Mouse (Mus musculus) mesoderm, embryonic 11.5 days (tissue): ENCODE data around the gene Casp8.
"Not testable (repeated sequence)": the region's sequence is repeated elsewhere in the genome, so short reads cannot be mapped to it uniquely, and the experiment has no call there.

Experiments used
- DNase-seq: peaks from one replicate; pipeline ENCODE4 v3.0.0-alpha.2; 2012; ENCODE audit warnings: low read depth, low spot score

Casp8 gene

DNA sequence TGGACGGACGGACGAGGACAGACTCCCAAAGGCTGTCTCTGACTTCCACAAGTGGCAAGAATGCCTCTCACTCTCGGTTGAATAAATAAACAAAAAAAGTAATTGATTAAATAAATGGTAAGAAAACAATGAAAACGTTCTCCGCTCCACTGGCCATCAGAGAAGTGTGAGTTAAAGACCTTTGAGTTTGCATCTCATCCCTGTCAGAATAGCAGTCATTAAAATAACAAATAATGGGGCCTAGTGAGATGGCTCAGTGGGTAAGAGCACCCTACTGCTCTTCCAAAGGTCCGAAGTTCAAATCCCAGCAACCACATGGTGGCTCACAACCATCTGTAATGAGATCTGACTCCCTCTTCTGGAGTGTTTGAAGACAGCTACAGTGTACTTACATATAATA lies 5.5 kb downstream of the Casp8 start:
- DNase-seq: not testable (repeated sequence)

DNA sequence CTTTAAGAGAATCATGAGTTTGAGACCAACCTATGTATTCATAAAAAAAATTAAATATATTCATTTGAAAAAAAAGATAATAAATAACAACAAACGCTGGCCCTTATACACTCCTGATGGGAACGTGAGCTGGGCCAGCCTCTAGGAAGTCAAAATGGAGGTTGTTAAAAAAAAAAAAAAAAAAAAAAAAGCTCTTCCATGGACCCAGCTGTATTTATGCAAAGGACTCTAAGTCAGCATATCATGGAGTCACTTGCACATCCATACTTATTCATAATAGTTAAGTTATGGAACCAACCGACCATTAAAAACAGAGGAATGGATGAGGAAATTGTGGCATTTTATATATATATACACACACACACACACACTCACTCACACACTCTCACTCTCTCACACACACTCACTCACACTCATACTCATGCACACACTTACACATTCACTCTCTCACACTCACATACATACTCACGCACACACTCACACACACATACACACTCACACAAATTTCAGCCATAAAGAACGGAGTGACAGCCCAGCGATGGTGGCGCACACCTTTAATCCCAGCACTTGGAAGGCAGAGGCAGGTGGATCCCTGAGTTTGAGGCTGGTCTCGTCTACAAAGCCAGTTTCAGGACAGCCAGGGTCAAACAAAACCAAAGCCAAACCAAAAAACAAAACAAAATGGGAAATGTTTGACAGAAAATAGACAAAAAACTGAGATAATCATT lies 6.5 kb downstream of the Casp8 start:
- DNase-seq: no peak

DNA sequence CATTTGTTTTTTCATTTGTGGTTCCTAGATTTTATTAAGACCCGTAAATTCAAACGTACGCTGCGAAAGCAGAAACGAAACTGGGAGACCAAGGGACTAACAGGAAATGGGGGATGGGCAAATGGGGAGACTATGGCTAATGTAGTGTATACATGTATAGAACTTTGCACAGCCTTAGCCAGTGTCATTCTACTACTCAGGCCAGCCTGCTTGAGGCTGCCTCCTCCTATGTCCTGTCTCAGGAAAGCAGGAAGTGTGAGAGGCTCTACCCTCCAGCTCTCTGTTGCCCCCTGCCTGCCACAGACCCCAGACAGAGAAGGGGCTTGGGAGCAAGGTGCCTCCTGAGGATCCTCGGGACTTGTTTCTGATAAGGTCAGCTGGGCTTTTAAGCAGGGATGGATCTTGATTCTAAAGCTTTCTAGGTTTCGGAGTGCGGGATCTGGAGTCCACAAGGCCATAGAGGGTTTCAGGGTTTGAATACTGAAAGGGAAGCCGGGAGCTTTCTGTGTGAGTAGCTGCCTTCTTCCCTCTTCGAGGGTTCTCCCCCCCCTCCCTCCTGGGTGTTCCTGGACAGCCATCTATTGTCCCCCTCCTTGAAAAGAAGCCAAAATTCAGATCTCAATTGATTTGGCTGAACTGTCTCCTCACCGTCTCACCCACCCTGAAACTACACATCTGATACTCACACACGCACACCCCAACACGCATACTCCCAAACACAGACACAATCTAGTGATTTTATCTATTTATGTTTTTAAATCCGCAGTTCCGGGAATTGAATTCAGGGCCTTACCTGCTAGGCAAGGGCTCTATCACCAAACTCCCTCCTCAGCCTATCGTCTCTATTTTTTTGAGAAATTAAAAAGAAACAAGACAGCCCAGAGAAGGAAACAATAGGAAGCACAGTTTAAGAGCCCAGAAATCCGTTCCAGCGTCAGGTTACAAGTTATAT lies 7.4 kb downstream of the Casp8 start:
- DNase-seq: no peak

DNA sequence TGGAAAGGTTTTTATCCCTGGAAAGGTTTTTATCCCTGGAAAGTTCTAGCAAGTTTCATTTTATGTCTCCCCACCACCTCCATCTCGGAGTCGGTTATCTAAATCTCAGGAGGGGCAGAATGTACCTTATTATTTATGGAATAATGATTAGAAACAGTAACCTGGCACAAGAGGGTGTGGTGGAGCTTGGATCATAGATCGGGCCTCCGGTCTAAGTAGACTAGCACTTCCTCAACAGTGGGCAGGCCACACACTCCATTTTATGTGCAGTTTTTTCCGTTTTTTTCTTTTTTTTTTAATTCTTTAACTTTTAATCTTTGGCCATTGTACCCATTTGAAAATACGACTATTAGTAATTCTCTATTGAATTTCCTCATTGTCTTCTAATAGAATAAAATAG lies 8.4 kb downstream of the Casp8 start:
- no peak for DNase-seq

DNA sequence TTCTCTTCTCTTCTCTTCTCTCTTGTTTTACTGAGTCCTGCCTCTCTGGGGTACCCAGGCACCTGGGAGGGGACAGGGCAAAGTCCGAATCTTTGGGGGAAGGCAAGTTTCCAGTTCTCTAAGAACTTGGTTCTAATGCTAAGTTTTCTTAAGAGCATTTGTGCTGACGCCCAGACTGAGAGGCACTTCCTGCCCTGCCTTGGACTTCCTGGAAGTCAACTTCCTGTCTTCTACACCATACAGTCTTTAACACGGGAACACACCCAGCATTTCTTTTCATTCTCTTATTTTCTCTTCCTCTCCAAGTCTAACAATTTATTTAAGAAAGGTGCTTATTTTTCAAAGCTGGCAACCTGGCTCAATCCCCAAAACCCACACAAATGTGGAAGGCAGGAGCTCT lies 11.5 kb downstream of the Casp8 start:
- DNase-seq: no peak

DNA sequence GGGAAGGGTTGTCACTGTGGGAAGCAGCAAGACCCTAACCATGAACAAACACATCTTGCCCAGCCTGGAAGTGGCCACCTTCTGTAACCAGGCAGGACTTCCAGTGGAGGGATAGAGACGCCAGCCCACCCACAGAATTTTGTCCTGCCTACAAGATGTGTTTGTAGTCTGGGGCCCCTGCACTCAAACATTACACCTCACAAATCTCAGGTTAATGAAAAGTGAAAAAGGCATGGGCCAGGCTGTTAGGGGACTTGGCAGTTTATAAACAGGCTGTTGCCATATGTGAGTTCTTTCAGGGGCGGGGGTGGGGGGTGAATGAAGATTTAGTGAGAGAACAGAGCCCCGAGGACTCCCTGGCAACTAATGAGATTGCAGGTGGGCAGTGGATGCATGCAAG lies 31.1 kb downstream of the Casp8 start:
- no peak for DNase-seq

DNA sequence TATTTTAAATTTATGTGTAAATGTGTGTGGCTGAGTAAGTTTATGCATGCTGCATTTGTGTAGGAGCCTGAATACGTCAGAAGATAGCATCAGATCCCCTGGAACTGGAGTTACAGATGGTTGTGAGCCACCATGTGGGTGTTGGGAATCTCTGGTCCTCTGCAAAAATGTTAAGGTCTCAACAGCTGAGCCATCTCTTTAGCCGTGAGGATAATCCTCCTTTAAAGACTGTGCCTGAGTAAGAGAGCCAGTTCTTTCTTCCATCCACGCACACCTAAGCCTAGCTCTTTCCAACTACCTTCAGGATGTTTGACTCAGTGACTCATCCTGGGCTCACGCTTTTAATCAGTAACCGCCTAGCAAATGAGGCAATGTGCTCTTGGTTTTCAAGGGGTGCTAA lies 35.6 kb downstream of the Casp8 start:
- no peak for DNase-seq

DNA sequence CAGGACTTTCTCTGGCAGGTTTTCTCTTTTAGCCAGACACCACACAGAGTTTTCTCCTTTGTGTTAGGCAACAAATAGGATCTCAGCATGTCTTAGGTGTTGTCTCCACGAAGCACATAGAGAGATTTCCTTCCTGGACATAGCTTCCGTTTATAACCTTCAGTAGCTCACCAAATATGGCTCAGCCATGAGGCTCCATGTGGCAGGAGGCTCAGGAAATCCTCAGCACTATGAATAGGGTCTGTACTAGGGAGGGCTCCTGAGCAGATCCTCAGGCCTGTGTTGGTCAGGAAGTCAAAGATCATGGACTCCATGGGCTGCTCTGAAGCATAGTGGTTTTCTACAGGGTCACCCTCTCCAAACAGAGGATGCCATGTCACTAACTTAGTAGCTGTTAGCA lies 37.0 kb downstream of the Casp8 start:
- DNase-seq: no peak

DNA sequence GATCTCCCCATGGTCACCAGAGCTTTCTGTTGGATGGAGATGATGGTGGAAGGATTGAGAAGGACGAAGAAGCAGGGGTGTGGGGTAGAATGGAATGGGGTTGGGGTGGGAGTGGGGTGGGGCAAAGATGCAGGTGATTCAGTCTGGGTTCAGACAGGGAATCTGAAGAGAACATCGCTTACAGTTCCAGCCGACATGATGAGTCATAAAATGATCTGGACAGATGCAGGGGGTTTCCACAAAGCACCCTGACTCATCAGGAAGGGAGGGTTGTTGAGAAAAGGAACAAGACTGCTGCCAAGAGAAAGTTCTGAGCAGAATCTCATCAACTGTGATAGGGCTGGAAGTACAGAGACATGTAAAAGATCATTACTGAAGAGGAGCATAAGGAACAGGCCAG lies 61.6 kb downstream of the Casp8 start:
- not testable (repeated sequence) for DNase-seq

DNA sequence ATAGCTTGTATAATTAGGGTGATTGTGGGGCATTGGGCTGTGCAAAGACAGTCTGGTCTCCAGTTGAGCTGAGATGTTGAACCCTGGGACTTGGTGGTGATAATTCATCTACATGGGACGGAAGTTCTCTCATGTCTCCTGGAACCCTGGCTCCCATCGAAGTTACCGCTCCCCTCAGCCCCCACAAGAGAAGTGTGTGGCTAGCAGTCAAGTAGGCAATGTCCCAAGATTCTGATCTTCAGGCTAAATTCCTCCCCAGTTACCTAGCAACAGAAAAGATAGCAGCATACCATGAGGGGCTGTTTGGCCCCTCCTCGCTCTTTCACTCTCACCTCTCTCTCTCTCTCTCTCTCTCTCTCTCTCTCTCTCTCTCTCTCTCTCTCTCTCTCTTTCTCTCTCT lies 64.0 kb downstream of the Casp8 start:
- DNase-seq: peak; percentile 2

DNA sequence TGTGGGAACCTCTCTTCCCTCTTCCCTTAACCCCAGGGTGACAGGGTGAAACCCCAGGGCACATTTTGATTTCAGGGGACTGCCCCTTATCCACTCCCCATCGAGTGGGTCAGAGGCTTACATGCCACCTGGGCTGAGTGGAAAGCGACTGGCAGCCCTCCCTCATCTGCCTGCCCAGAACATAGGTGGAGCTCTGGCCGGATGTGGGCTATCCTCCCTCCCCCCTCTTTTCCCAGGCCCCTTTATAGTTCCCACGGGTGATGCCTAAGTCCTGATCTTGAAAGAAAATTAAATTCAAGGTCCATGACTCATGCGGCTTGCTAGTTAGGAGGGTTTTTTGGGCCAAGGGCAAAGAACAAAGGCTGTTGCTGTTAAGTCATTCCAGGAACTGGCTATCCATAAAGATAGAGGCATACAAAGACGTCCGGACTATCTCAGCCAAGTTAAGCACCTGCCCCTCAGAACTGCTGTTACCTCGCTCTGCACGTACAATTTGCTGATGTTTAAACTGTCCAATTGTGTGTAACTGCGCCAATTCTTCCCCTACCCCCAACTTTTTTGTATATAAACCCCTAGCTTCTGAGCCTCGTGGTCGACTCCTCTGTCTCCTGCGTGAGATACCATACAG lies 64.7 kb downstream of the Casp8 start:
- DNase-seq: peak; percentile 3

DNA sequence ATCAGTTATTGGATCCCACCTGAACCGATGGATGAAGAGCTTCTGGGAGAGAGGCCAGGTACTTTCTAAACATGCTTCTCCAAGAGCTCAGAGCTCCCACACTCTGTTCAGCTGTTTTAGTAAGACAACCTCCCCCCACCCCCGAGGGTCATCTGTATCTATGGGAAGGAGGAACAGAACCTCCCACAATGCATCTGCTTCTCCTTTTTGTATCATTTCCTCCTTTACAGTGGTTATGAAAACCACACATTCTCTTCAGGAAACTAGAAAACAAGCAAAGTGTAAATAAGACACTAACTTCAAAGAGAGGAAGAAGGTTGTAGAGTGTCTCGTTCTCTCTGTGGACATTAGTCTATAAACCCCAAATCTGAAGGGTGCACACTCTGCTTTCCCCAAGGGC lies 65.4 kb downstream of the Casp8 start:
- DNase-seq: not testable (repeated sequence)

DNA sequence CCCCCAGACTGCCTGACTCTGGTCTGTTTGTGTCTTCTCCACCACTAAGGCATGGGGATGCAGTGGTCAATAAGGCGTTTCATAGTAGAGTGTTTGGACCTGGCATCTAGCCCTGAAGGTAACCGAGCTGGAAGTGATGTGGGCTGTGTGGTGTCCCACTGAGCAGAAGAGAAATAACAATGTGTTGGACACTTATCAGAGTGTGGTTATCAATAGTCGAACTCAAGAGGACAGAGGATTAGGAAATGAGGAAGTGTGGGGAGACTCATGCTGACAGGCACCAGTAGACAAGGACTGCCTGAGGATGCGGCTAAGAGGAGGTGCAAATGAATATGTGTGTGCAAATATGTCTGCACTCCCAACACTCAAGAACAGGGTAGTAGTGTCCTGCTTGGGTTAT lies 81.3 kb downstream of the Casp8 start:
- DNase-seq: not testable (repeated sequence)

DNA sequence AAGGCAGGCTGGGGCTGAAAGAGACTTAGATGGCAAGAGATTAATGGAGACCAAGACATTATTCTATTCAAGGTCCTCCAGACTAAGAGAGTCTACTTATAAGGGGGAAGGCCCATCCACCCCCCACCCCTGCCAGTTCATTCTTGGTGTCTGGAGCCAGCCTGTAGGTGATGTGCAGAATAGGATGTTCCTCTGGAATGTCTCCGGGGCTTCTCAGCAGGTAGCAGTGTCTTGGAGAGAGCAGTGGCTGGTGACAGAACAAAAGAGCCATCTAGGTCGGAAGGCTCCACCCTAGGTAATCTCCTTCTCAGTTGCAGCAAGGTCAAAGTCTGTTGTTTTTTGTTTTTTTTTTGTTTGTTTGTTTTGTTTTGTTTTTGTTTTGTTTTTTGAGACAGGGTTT lies 84.1 kb downstream of the Casp8 start:
- not testable (repeated sequence) for DNase-seq

DNA sequence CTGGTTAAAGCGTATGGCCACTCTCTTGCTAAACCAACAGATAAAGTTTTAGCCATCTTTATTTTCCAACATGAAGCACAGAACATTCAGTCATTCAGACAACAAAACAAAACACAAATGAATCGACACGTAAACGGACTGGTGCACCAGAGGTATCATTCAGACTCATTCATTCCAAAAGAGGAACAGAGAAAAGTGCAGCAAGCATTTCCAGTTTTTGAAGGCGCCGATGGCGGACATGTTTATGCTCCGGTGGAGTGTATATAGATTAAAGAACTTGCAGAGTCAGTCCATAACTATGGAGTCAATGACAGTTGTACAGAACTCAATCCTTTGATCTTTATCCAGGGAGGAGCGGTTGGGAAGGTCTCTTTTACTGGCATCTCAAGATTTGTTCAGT lies 88.1 kb downstream of the Casp8 start:
- not testable (repeated sequence) for DNase-seq

DNA sequence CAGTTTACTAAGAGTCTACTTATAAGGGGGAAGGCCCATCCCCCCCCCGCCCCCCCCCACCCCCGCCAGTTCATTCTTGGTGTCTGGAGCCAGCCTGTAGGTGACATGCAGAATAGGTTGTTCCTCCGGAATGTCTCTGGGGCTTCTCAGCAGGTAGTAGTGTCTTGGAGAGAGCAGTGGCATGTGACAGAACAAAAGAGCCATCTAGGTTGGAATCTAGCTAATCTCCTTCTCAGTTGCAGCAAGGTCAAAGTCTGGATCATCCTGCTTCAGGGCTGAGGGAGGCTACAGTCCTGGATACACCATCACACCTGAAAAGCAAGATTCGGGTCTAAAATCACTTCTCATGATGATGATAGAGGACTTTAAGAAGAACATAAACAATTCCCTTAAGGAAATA lies 90.5 kb downstream of the Casp8 start:
- DNase-seq: no peak

DNA sequence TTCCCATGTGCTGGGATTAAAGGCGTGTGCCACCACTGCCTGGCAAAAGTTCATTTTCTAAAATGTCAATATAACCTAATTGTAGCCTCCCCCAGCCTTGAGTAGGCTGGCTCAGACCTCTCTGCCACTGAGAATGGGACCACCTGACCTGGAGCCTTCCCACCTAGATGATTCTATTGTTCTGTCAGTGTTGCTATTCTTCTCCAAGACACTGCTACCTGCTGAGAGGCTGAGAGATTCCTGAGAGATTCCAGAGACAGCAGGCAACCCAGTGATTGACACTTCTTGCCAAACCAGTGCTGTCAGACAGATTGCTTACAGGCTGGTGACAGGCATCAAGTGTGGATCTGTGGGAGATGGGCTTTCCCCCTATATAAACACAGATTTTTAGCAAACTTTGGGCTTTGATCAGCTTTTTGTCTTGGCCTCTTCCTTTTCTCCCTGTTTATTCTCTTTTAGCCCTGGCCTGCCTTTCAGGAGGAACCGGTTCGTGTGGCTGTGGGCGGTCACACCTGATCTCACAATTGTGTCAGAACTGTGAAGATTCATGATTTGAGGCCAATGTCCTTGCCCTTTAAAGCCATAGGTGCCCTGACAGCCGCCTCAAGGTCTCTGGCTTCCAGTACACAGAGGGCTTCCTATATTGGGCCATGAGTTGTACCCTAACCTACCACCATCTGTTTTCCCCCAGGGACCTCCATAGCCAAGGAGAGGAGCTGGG lies 94.8 kb downstream of the Casp8 start:
- DNase-seq: no peak

DNA sequence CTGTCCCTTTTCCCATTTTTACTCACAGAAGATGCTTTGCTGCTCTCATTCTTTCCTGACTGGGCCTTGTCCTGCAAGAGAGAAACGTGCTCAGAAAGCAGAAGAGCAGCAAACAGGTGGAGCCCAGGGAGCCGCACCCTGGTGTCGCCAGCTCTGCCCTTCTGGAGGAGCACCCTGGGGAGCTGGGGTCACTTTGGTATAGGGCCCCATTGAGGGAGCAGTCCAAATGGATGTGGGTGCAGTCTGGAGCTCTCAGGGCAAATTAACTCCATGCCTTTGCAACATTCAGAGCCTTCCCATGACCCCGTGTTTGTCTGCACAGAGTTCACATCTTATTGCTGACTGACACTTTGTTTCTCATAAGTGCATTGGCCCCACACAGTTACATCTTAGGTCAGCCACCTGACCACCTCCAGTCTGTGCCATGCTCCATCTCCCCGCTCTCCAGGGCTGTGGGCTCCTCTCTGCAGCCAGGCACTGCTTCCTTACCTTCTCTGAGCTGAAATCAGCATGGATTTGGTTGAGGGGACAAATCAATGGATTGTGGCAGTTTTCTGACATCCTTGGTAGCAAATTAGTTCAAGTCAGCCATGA lies 95.6 kb downstream of the Casp8 start:
- DNase-seq: not testable (repeated sequence)

DNA sequence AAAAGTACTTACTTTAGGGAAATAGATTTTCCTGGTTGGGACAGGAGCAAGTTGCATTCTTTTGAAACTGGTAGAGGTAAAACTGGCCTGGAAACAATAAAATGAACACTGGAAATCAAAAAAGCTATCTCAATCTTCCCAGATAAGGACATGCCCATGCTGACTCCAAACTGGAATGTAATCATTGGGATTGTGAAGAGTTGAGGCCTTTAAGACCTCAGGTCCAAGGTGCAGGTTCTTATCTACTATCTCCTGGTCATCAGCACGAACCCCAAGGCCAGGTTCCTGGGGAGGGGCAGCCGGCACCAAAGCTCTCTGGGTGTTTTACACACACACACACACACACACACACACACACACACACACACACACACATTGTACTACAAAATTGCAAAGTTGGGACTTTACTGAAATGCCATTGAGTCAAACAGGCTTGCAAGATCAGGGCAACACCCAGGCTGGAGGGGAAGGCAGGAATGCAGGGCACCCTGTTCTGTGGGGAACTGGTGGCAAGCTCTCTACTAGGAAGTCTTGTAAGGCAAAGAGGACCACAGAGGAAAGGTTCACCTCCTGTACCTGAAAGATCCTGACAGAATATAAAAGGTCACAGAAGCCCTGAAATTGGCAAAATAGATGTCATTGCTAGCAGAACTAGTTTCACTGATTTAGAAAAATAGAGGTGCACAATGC lies 96.5 kb downstream of the Casp8 start:
- not testable (repeated sequence) for DNase-seq

DNA sequence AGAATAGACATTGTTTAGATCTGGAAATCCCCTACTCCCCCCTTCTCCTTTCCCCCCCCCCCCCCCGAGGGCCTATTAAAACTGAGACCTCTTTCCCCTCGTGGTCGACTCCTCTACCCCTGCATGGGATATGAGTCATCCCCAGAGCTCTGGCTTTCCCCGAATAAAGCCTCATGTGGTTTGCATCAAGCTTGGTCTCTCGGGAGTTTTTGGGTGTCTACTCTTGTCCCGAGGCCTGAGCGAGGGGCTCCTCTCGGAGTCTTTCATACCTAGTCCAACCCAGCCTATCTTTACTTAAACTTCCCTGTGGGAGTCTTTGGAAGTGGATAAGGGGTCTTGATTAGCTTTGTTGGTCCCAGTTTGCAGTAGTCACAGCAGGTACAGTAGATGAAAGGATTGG lies 97.2 kb downstream of the Casp8 start:
- DNase-seq: not testable (repeated sequence)
